Mouse (Mus musculus) midbrain, embryonic 13.5 days (tissue): ENCODE measurements around the gene Nhlrc1. TPM values are rescaled to one million over a fixed set of nuclear protein-coding genes. Genes with fewer than 3 reads are reported as not detected.

Experiments used
- ATAC-seq: fragments of 200-750 bp; cut with Nextera tagmentation; 2 replicates; pipeline ENCODE4 v1.8.0; 2017; ENCODE audit warnings: mild to moderate bottlenecking, moderate TSS enrichment, moderate library complexity
- H3K27ac ChIP-seq: fragments of 300-500 bp; sonication (generic); 2 replicates; pipeline ENCODE4 v1.5.1; 2015; ENCODE audit warnings: inconsistent platforms, mild to moderate bottlenecking, moderate library complexity
- H3K27me3 ChIP-seq: fragments of 300-500 bp; sonication (generic); 2 replicates; pipeline ENCODE4 v1.6.1; 2015; ENCODE audit warnings: mild to moderate bottlenecking, inconsistent platforms
- H3K36me3 ChIP-seq: fragments of 300-500 bp; sonication (generic); 2 replicates; pipeline ENCODE4 v1.6.1; 2015; ENCODE audit warnings: mild to moderate bottlenecking, inconsistent platforms
- H3K4me1 ChIP-seq: fragments of 300-500 bp; sonication (generic); replicated peaks from 2 replicates; pipeline ENCODE4 v1.6.1; 2015; ENCODE audit warnings: inconsistent platforms
- H3K4me2 ChIP-seq: fragments of 300-500 bp; sonication (generic); replicated peaks from 2 replicates; pipeline ENCODE4 v1.6.1; 2015; ENCODE audit warnings: moderate library complexity, mild to moderate bottlenecking, inconsistent platforms
- H3K4me3 ChIP-seq: fragments of 300-500 bp; sonication (generic); replicated peaks from 2 replicates; pipeline ENCODE4 v1.5.1; 2015; ENCODE audit warnings: mild to moderate bottlenecking, inconsistent platforms
- H3K9ac ChIP-seq: fragments of 300-500 bp; sonication (generic); replicated peaks from 2 replicates; pipeline ENCODE4 v1.6.1; 2015; ENCODE audit warnings: mild to moderate bottlenecking, inconsistent platforms
- H3K9me3 ChIP-seq: fragments of 300-500 bp; sonication (generic); 2 replicates; pipeline ENCODE4 v1.6.1; 2016; ENCODE audit warnings: mild to moderate bottlenecking, inconsistent platforms
- WGBS: fragments of 180-500 bp; shearing (Covaris S2); methylation state at CpG from one replicate; pipeline ENCODE4 v1.1.7; 2015; 5-methylcytosine and 5-hydroxymethylcytosine counted together
- polyA plus RNA-seq: library from polyadenylated mRNA; unstranded; fragments of >200 nt; fragmentation: Nextera tagmentation; extraction: Ambion mirVana; gene quantifications from 2 replicates; pipeline ENCODE4 v1.2.1, GENCODE M21; 2015

The Nhlrc1 gene
- polyA plus RNA-seq, 1 experiment from 2014 or later: 12.2 TPM

DNA sequence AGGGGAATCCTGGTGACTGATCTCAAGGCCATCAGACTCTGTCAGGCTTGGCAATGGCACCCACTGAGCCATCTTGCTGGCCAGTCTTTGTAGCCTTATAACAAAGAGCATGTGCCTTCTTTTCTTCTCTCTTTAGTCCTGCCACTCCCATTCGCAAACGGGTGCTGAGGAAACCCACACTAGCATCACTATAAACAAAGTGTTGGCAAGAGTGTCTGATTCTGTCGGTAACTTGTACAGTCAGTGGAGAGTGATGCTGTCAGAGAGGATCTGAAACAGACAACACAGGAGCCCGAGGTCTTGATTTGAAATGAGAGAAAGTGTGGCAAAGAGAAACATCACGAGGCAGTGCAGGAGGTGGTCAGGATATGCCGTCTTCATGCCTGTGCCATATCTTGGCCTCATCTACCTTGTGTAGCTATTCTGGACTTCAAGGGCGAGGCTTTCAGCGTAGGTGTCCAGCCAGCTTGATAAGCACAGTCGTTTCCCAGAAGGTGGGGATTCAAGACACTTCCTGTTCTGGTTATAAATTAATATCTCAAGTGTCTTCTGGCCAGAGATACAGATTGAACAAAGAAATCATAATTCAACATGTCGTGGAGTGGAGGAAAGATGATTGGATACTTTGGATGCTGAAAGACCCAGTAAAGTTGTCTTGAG lies 44.2 kb downstream of the Nhlrc1 start:
- ATAC-seq: no peak
- Histone ChIP-seq H3K4me2 (no peak overlapping the region), H3K9ac (no peak overlapping the region), H3K27ac (no peak overlapping the region), H3K36me3 (no peaks in the 10 kb centered on the region), H3K4me1 (peaks cover 3% of the 10 kb centered on the region; the same call in 1 of the 2 replicates), H3K9me3 (no peaks in the 10 kb centered on the region), H3K27me3 (no peaks in the 10 kb centered on the region), H3K4me3 (no peak overlapping the region)
- WGBS: 85% methylated on average over 10 of the region's 10 CpGs

DNA sequence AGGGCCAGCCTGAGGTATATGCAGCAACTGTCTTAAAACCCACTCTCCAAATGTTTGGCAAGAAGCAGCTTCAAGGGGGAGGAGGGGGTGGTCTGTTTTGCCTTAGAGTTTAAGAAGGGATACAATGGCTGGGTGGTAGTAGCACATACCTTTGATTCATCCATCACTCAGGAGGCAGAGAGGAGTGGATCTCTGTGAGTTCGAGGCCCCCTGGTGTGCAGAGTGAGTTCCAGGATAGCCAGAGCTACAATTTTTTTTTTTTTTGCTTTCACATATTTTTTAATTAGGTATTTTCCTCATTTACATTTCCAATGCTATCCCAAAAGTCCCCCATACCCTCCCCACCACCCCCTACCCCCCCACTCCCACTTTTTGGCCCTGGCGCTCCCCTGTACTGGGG lies 46.0 kb downstream of the Nhlrc1 start:
- H3K9ac ChIP-seq: no peak overlapping the region
- no peak for ATAC-seq
- H3K27ac ChIP-seq: no peak overlapping the region
- no peaks in the 10 kb centered on the region; the same call in 1 of the 2 replicates for H3K4me1 ChIP-seq
- H3K36me3 ChIP-seq: no peaks in the 10 kb centered on the region
- WGBS: 96% methylated on average over 2 of the region's 2 CpGs
- H3K4me3 ChIP-seq: no peak overlapping the region
- H3K4me2 ChIP-seq: no peak overlapping the region
- no peaks in the 10 kb centered on the region for H3K9me3 ChIP-seq
- no peaks in the 10 kb centered on the region for H3K27me3 ChIP-seq

DNA sequence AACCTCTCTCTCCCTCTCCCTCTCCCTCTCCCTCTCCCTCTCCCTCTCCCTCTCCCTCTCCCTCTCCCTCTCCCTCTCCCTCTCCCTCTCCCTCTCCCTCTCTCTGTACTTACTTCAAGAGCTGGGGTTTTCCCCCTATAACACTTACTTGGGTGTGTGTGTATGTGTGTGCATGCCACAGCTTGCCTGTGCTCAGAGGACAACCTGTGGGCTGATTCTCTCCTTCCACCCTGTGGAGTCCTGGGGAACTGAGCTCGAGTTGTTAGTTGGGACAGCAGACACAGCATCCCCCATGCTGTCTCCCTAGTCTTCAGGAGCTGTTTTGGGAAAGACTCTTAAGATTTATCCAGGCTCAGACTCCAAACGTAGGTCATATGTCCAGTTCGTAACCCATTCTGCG lies 47.3 kb downstream of the Nhlrc1 start:
- H3K4me3 ChIP-seq: no peak overlapping the region
- 76% methylated on average over 4 of the region's 4 CpGs for WGBS
- H3K27me3 ChIP-seq: no peaks in the 10 kb centered on the region
- H3K36me3 ChIP-seq: no peaks in the 10 kb centered on the region
- no peaks in the 10 kb centered on the region for H3K9me3 ChIP-seq
- H3K27ac ChIP-seq: no peak overlapping the region
- no peaks in the 10 kb centered on the region; the same call in 1 of the 2 replicates for H3K4me1 ChIP-seq
- H3K9ac ChIP-seq: no peak overlapping the region
- no peak overlapping the region for H3K4me2 ChIP-seq
- no peak for ATAC-seq

Other genes with a start within 250 kb of the Nhlrc1 start
- 9.6 and 10.1 TPM in 2 replicates for gene Kif13a, start 85.0 kb downstream of the Nhlrc1 start, polyA plus RNA-seq
- 20.6 and 22.3 TPM in 2 replicates for gene Kdm1b, start 28.6 kb upstream of the Nhlrc1 start, polyA plus RNA-seq
- gene Tpmt, start 29.9 kb upstream of the Nhlrc1 start, polyA plus RNA-seq: 30.0 and 32.3 TPM in 2 replicates
- 186 and 197 TPM in 2 replicates for gene Dek, start 91.4 kb upstream of the Nhlrc1 start, polyA plus RNA-seq
- gene Rnf144b, start 107.8 kb upstream of the Nhlrc1 start, polyA plus RNA-seq: 0.48 and 0.59 TPM in 2 replicates